ENCODE assay signal across 11 mouse cellular contexts in the genomic region with DNA sequence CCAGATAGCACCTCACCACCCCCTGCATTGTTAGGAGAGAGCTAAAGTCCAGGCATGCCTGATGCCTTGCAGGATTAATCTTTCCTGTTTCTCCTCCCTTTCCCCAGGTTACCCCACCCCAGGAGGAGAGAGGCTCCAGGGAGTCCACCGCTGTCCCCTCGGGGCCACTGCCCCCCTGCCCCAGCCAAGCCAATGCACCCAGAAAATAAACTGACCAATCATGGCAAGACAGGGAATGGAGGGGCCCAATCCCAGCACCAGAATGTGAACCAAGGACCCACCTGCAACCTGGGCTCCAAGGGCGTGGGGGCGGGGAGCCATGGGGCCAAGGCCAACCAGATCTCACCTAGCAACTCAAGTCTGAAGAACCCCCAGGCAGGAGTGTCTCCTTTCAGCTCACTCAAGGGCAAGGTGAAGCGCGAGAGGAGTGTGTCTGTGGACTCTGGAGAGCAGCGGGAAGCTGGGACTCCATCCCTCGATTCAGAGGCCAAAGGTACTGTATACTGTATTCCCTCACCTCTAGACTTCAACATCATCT. TPM values are rescaled to one million over a fixed set of nuclear protein-coding genes. Genes with fewer than 3 reads are reported as not detected.
DNase-seq lines count a peak whose midpoint lies in the region; ATAC-seq and TF ChIP-seq lines count a peak whose summit lies in the region.
"Had no signal": no experiment of that assay in that cellular context is flagged by ENCODE, and none has a peak within 500 bp of the region (broad histone marks: within the 10 kb centered on the region; RNA-seq: fewer than 3 reads in every experiment).

No protein-coding gene starts in this region.

- no peak for ATAC-seq in embryonic facial prominence, embryonic 15.5 days (ENCODE audit: insufficient number of reproducible peaks, low FRiP score, low TSS enrichment, low read depth)
- no peak for ATAC-seq in intestine, embryonic 15.5 days
- no peak for ATAC-seq in monocyte, adult 5-6 weeks (replicated peaks; ENCODE audit: insufficient number of reproducible peaks, low FRiP score, low TSS enrichment, poor library complexity, severe bottlenecking)

- peaks cover 78% of the 10 kb centered on the region for H3K4me1 ChIP-seq in embryonic facial prominence, embryonic 15.5 days
- H3K4me1 ChIP-seq in intestine, embryonic 15.5 days (replicated peaks) = peaks cover 69% of the 10 kb centered on the region

- H3K4me3 ChIP-seq in embryonic facial prominence, embryonic 15.5 days (replicated peaks) = peak overlapping the region; percentile 47
- H3K4me3 ChIP-seq in intestine, embryonic 15.5 days (replicated peaks) = no peak overlapping the region
- H3K4me3 ChIP-seq in myocyte = peak overlapping the region; percentile 41

- intact Hi-C loops in left cerebral cortex, postnatal 25 days (cut with DNase I) = no loop called here

- 0 out of 2 replicates have a peak overlapping the region, but pooled peaks have one; percentile 0 for H3K9ac ChIP-seq in embryonic facial prominence, embryonic 15.5 days
- H3K9ac ChIP-seq in intestine, embryonic 15.5 days = no peak overlapping the region

- no peaks in the 10 kb centered on the region for H3K27me3 ChIP-seq in embryonic facial prominence, embryonic 15.5 days
- H3K27me3 ChIP-seq in intestine, embryonic 15.5 days (replicated peaks) = no peaks in the 10 kb centered on the region
- H3K27me3 ChIP-seq in myocyte (ENCODE audit: control insufficient read depth, insufficient read depth, insufficient read length) = no peaks in the 10 kb centered on the region

- no peak for TF ChIP-seq POLR2A in myocyte (IDR thresholded peaks at IDR 0.05; ENCODE audit: insufficient read length, low read depth)

- 22% methylated on average over 8 of the region's 8 CpGs for WGBS in embryonic facial prominence, embryonic 15.5 days
- WGBS in intestine, embryonic 15.5 days = 54% methylated on average over 8 of the region's 8 CpGs

- peak overlapping the region; percentile 98 for H3K27ac ChIP-seq in embryonic facial prominence, embryonic 15.5 days (replicated peaks)
- H3K27ac ChIP-seq in intestine, embryonic 15.5 days = peak overlapping the region; percentile 95; the same call in 1 of the 2 replicates

- peaks cover 34% of the 10 kb centered on the region for H3K79me2 ChIP-seq in myocyte (ENCODE audit: control insufficient read depth, insufficient read depth)

- peak; percentile 21 for DNase-seq in kidney, adult 18-20 months
- DNase-seq in kidney, postnatal 36 days = no peak
- no peak for DNase-seq in frontal cortex, adult 2 months (ENCODE audit: extremely low spot score in 1 of 2, low spot score in 1 of 2)
- DNase-seq in left cerebral cortex, postnatal 25 days (ENCODE audit: low spot score in 2 of 2) = no peak

- H3K9me3 ChIP-seq in embryonic facial prominence, embryonic 15.5 days (replicated peaks) = no peaks in the 10 kb centered on the region
- H3K9me3 ChIP-seq in intestine, embryonic 15.5 days = no peaks in the 10 kb centered on the region

- H3ac ChIP-seq in myocyte (ENCODE audit: control insufficient read depth, insufficient read length) = no peak overlapping the region

- H3K4me2 ChIP-seq in embryonic facial prominence, embryonic 15.5 days (replicated peaks) = peak overlapping the region; percentile 86
- peak overlapping the region; percentile 85 for H3K4me2 ChIP-seq in intestine, embryonic 15.5 days (replicated peaks)
- peak overlapping the region; percentile 96 for H3K4me2 ChIP-seq in myocyte (ENCODE audit: low read depth)

- H3K36me3 ChIP-seq in embryonic facial prominence, embryonic 15.5 days = peaks cover 33% of the 10 kb centered on the region
- peaks cover 2% of the 10 kb centered on the region; the same call in 1 of the 2 replicates for H3K36me3 ChIP-seq in intestine, embryonic 15.5 days
- H3K36me3 ChIP-seq in myocyte (ENCODE audit: control insufficient read depth, insufficient read depth) = peaks cover 21% of the 10 kb centered on the region

TF ChIP-seq in myocyte, 11 proteins besides CTCF, POLR2A, EP300 and RAD21:
- TF ChIP-seq CEBPB (IDR thresholded peaks at IDR 0.05; ENCODE audit: insufficient read depth, poor library complexity, severe bottlenecking) = no peak
- TF ChIP-seq POLR2AphosphoS2 (IDR thresholded peaks at IDR 0.05; ENCODE audit: insufficient read length, low read depth) = no peak
- no peak for TF ChIP-seq E2F4 (IDR thresholded peaks at IDR 0.05; ENCODE audit: insufficient read depth)
- TF ChIP-seq MYOG (IDR thresholded peaks at IDR 0.05; ENCODE audit: control insufficient read depth in 1 of 3, insufficient read depth in 1 of 3, insufficient read length in 2 of 3, low read depth in 2 of 3) = no peak
- no peak for TF ChIP-seq TCF12 (IDR thresholded peaks at IDR 0.05; ENCODE audit: insufficient read depth, poor library complexity, severe bottlenecking)
- TF ChIP-seq USF1 (IDR thresholded peaks at IDR 0.05; ENCODE audit: low read depth) = no peak
- no peak for TF ChIP-seq TCF3 (IDR thresholded peaks at IDR 0.05; ENCODE audit: insufficient read length, low read depth)
- TF ChIP-seq REST (IDR thresholded peaks at IDR 0.05; ENCODE audit: insufficient read depth, insufficient read length) = no peak
- TF ChIP-seq MYOD1 (IDR thresholded peaks at IDR 0.05; ENCODE audit: control insufficient read depth in 1 of 3, insufficient read length in 2 of 3, low read depth in 2 of 3) = no peak
- TF ChIP-seq MAX (IDR thresholded peaks at IDR 0.05; ENCODE audit: low read depth) = no peak

RNA-seq across cellular contexts. Expression of a gene that starts 18.1 kb away (rescaled TPM):
- polyA plus RNA-seq in embryonic facial prominence, embryonic 15.5 days (2015; fragmentation: Nextera tagmentation; extraction: Ambion mirVana) = 21.2 and 21.8 TPM in 2 replicates
- 7.5 and 7.8 TPM in 2 replicates for polyA plus RNA-seq in intestine, embryonic 15.5 days (2015; fragmentation: Nextera tagmentation; extraction: Ambion mirVana)
- polyA plus RNA-seq in myocyte (2012; fragmentation: generic; extraction: Trizol) = 35.4 TPM
- 2.8 to 14.1 TPM (median 2.8 TPM) in 3 replicates for total RNA-seq in monocyte, adult 5-6 weeks (2017)
- polyA plus RNA-seq in frontal cortex, adult 2 months (2012; rRNA removed) = 20.1 and 21.7 TPM in 2 replicates
- total RNA-seq in left cerebral cortex, postnatal 25 days (2021) = 10 to 100 TPM; 60.3 to 60.9 TPM

RNA-seq across cellular contexts. Expression of a gene that starts 45.9 kb away (rescaled TPM):
- polyA plus RNA-seq in embryonic facial prominence, embryonic 15.5 days (2015; fragmentation: Nextera tagmentation; extraction: Ambion mirVana) = 2.1 and 3.3 TPM in 2 replicates
- polyA plus RNA-seq in intestine, embryonic 15.5 days (2015; fragmentation: Nextera tagmentation; extraction: Ambion mirVana) = 1.2 TPM in 2 replicates
- not detected for polyA plus RNA-seq in myocyte (2012; fragmentation: generic; extraction: Trizol)
- not detected in 3 replicates for total RNA-seq in monocyte, adult 5-6 weeks (2017)
- 0.19 TPM in 1 of 2 replicates, not detected in the other for polyA plus RNA-seq in frontal cortex, adult 2 months (2012; rRNA removed)
- total RNA-seq in left cerebral cortex, postnatal 25 days (2021) = not detected
- total RNA-seq: MEL had no signal
- polyA plus RNA-seq: large intestine, adult 2 months had no signal

RNA-seq across cellular contexts. Expression of a gene that starts 59.8 kb away (rescaled TPM):
- not detected in 2 replicates for polyA plus RNA-seq in embryonic facial prominence, embryonic 15.5 days (2015; fragmentation: Nextera tagmentation; extraction: Ambion mirVana)
- not detected in 2 replicates for polyA plus RNA-seq in intestine, embryonic 15.5 days (2015; fragmentation: Nextera tagmentation; extraction: Ambion mirVana)
- not detected for polyA plus RNA-seq in myocyte (2012; fragmentation: generic; extraction: Trizol)
- total RNA-seq in monocyte, adult 5-6 weeks (2017) = not detected in 3 replicates
- not detected in 2 replicates for polyA plus RNA-seq in frontal cortex, adult 2 months (2012; rRNA removed)
- total RNA-seq in left cerebral cortex, postnatal 25 days (2021) = not detected
- polyA plus RNA-seq: large intestine, adult 2 months; small intestine, adult 2 months had no signal
